Mouse (Mus musculus) midbrain, embryonic 12.5 days (tissue): Measurements from ENCODE around the gene Rnf168. TPM values are rescaled to one million over a fixed set of nuclear protein-coding genes. Genes with fewer than 3 reads are reported as not detected.
A peak's percentile ranks its signal among the peaks of the same experiment; 100 is the strongest.
"Not testable (repeated sequence)": the region's sequence is repeated elsewhere in the genome, so short reads cannot be mapped to it uniquely, and the experiment has no call there.

Source experiments
- ATAC-seq: fragments of 200-750 bp; cut with Nextera tagmentation; 2 replicates; pipeline ENCODE4 v1.8.0; 2017; ENCODE audit warnings: low read depth, moderate TSS enrichment, moderate library complexity; ENCODE audit not compliant: low FRiP score
- H3K27ac ChIP-seq: fragments of 300-500 bp; sonication (generic); replicated peaks from 2 replicates; pipeline ENCODE4 v1.5.1; 2016; ENCODE audit warnings: mild to moderate bottlenecking
- H3K27me3 ChIP-seq: fragments of 300-500 bp; sonication (generic); 2 replicates; pipeline ENCODE4 v1.6.1; 2016; ENCODE audit warnings: mild to moderate bottlenecking
- H3K36me3 ChIP-seq: fragments of 300-500 bp; sonication (generic); 2 replicates; pipeline ENCODE4 v1.6.1; 2016
- H3K4me1 ChIP-seq: fragments of 300-500 bp; sonication (generic); 2 replicates; pipeline ENCODE4 v1.6.1; 2016
- H3K4me2 ChIP-seq: fragments of 300-500 bp; sonication (generic); replicated peaks from 2 replicates; pipeline ENCODE4 v1.6.1; 2016; ENCODE audit warnings: mild to moderate bottlenecking, moderate library complexity
- H3K4me3 ChIP-seq: fragments of 300-500 bp; sonication (generic); 2 replicates; pipeline ENCODE4 v1.5.1; 2016; ENCODE audit warnings: mild to moderate bottlenecking
- H3K9ac ChIP-seq: fragments of 300-500 bp; sonication (generic); replicated peaks from 2 replicates; pipeline ENCODE4 v1.6.1; 2016; ENCODE audit warnings: mild to moderate bottlenecking, moderate library complexity
- H3K9me3 ChIP-seq: fragments of 300-500 bp; sonication (generic); 2 replicates; pipeline ENCODE4 v1.6.1; 2016; ENCODE audit warnings: mild to moderate bottlenecking
- WGBS: fragments of 180-500 bp; shearing (Covaris S2); methylation state at CpG from one replicate; pipeline ENCODE4 v1.1.7; 2016; 5-methylcytosine and 5-hydroxymethylcytosine counted together
- polyA plus RNA-seq: library from polyadenylated mRNA; unstranded; fragments of >200 nt; fragmentation: Nextera tagmentation; extraction: Ambion mirVana; gene quantifications from 2 replicates; pipeline ENCODE4 v1.2.1, GENCODE M21; 2016

The Rnf168 gene
- polyA plus RNA-seq, 1 experiment from 2014 or later: 37.4 TPM

DNA sequence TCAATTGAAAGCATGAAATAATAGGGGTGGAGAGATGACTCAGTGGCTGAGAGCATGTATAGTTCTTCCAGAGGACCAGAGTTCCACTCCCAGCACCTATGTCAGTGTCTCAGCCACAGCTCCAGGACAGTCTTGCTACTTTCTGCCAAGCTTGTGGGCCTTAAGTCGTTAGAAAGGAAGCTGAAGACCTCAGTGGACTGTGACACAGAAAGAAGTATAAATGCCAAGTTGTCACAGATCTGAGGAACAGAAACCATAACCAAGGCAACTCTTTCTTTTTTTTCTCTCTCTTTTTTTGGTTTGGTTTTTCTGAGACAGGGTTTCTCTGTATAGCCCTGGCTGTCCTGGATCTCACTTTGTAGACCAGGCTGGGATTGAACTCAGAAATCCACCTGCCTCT, 1.4 kb upstream of the Rnf168 start:
- Histone ChIP-seq H3K4me3 (no peak overlapping the region), H3K4me2 (no peak overlapping the region), H3K27me3 (no peaks in the 10 kb centered on the region), H3K9me3 (no peaks in the 10 kb centered on the region), H3K27ac (no peak overlapping the region), H3K4me1 (peaks cover 23% of the 10 kb centered on the region), H3K36me3 (peaks cover 8% of the 10 kb centered on the region), H3K9ac (no peak overlapping the region)
- 81% methylated on average over 1 of the region's 1 CpGs for WGBS
- no peak for ATAC-seq

DNA sequence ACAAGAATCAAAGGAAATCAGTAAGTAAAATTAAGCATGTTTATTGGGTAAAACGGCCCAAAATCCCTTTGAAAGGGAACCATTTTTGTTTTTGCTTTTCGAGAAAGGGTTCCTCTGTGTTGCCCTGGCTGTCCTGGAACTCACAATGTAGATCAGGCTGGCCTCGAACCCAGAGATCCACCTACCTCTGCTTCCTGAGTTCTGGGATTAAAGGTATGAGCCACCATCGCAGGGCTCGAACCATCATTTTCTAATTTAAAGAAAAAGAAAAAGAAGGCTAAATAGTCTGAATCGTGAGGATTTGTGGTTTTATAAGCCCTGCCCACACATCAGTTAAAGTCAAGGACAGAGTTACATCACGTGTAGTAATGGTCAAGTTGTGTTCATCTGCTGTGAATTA, 1.1 kb downstream of the Rnf168 start:
- WGBS: 64% methylated on average over 7 of the region's 7 CpGs
- H3K9ac ChIP-seq: peak overlapping the region; percentile 85
- peak overlapping the region; percentile 94 for H3K27ac ChIP-seq
- H3K4me1 ChIP-seq: peaks cover 32% of the 10 kb centered on the region
- no peaks in the 10 kb centered on the region for H3K27me3 ChIP-seq
- H3K36me3 ChIP-seq: peaks cover 21% of the 10 kb centered on the region
- H3K9me3 ChIP-seq: no peaks in the 10 kb centered on the region
- H3K4me2 ChIP-seq: peak overlapping the region; percentile 71
- ATAC-seq: no peak
- H3K4me3 ChIP-seq: peak overlapping the region; percentile 89

DNA sequence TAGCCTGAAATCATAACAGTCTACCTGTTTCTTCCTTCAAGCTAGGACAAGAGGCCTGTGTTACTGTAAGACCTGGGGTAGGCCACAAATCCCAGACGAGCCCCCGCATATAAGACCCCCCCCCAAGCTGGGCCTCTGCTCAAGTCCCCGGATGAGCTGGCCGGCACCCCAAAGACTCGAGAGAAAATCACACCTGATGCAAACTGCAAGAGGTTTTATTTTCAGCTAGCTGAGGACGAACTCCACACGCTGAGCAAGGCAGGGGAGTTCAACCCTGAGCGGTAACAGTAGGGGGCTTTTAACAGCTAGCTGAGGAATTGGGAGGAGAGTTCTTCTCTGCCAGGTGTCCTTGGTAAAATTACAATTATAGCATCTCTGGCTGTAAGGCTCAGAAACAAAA, 3.0 kb downstream of the Rnf168 start:
- no peak overlapping the region for H3K9ac ChIP-seq
- no peak for ATAC-seq
- H3K36me3 ChIP-seq: peaks cover 39% of the 10 kb centered on the region
- WGBS: 95% methylated on average over 8 of the region's 8 CpGs
- peak overlapping the region; percentile 34 for H3K4me2 ChIP-seq
- H3K27me3 ChIP-seq: no peaks in the 10 kb centered on the region
- peaks cover 32% of the 10 kb centered on the region for H3K4me1 ChIP-seq
- H3K9me3 ChIP-seq: no peaks in the 10 kb centered on the region
- peak overlapping the region; percentile 18 for H3K4me3 ChIP-seq
- no peak overlapping the region for H3K27ac ChIP-seq

DNA sequence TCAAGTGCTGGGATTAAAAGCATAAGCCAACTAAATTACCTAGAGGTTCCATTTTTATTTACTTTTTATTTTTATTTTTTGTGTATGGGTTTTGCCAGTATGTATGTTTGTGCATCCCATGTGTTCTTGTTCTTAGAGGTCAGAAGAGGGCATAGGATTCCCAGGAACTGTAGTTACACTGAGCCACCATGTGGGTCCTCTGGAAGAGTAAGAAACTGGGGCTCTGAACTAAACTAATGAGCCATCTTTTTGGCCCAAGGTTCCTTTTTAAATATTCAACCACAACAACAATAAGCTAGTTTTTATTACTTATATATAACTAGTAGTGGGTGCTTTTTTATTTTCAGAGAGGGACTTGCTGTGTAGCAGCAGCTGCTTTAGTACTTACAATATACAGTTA, 5.3 kb downstream of the Rnf168 start:
- ATAC-seq: no peak
- peaks cover 28% of the 10 kb centered on the region for H3K4me1 ChIP-seq
- no peak overlapping the region for H3K4me2 ChIP-seq
- no peak overlapping the region for H3K4me3 ChIP-seq
- peaks cover 59% of the 10 kb centered on the region for H3K36me3 ChIP-seq
- no peak overlapping the region for H3K27ac ChIP-seq
- H3K9ac ChIP-seq: no peak overlapping the region
- H3K9me3 ChIP-seq: no peaks in the 10 kb centered on the region
- H3K27me3 ChIP-seq: no peaks in the 10 kb centered on the region

DNA sequence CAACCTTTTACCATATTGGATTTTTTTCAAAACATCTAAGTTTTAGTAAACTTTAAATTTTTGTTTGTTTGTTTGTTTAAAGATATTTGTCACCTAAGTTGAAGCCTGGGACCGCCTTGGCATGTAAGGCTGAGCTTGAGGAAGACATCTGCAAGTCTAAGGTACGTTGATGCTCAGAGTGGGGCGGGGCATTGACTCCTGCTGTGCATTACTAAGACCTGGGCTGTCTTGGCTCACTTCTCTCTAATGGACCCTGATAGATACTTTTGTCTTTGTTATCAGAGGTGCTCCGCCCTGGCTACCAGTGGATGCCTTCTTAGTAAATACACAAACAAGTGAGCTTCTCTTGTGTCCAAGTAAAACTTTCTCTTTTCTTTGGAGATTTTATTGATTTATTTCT, 14.6 kb downstream of the Rnf168 start:
- Histone ChIP-seq H3K27me3 (no peaks in the 10 kb centered on the region), H3K4me2 (no peak overlapping the region), H3K4me3 (no peak overlapping the region), H3K27ac (no peak overlapping the region), H3K36me3 (peaks cover 58% of the 10 kb centered on the region), H3K9me3 (no peaks in the 10 kb centered on the region), H3K4me1 (no peaks in the 10 kb centered on the region), H3K9ac (no peak overlapping the region)
- WGBS: 97% methylated on average over 4 of the region's 4 CpGs
- ATAC-seq: no peak

DNA sequence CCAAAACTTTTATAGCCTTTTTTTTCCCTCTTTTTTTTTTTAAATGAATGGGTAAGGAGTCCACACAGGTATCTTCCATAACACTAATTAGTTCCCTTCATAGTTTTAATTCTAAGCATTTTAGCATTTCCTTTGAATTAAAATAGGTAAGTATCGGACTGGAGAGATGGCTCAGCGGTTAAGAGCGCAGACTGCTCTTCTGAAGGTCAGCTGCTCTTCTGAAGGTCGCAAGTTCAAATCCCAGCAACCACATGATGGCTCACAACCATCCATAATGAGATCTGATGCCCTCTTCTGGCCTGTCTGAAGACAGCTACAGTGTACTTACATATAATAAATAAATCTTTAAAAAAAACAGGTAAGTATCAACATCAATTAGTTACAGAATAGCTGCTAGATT, 22.4 kb downstream of the Rnf168 start:
- ATAC-seq, H3K9me3 ChIP-seq, H3K4me2 ChIP-seq, H3K27ac ChIP-seq, H3K9ac ChIP-seq, H3K27me3 ChIP-seq, H3K4me3 ChIP-seq, H3K4me1 ChIP-seq: not testable (repeated sequence)
- H3K36me3 ChIP-seq: peaks cover 44% of the 10 kb centered on the region
- 95% methylated on average over 4 of the region's 4 CpGs for WGBS

DNA sequence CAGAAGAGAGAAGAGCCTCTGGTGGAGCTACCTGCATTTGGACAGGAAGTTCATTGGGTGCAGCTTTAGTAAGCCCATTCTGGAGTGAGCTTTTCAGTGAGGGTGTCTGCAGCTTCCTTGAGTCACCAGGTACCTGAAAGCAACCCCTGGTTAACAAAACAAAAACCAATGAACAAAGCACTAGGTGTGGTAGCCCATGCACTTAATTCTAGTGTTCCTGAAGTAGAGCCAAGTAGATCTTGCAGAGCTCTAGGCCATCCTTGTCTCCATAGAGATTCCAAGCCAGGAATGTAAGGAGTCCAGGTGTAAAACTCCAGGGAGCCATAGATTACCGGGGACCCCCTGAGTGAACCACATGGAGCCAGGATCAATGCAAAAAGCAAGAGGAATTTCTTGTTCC, 25.8 kb downstream of the Rnf168 start:
- no peak overlapping the region for H3K9ac ChIP-seq
- H3K9me3 ChIP-seq: no peaks in the 10 kb centered on the region
- no peak overlapping the region for H3K4me2 ChIP-seq
- H3K4me1 ChIP-seq: no peaks in the 10 kb centered on the region
- no peak for ATAC-seq
- WGBS: 50% methylated on average over 1 of the region's 1 CpGs
- peaks cover 21% of the 10 kb centered on the region for H3K36me3 ChIP-seq
- no peaks in the 10 kb centered on the region for H3K27me3 ChIP-seq
- H3K27ac ChIP-seq: no peak overlapping the region
- no peak overlapping the region for H3K4me3 ChIP-seq

DNA sequence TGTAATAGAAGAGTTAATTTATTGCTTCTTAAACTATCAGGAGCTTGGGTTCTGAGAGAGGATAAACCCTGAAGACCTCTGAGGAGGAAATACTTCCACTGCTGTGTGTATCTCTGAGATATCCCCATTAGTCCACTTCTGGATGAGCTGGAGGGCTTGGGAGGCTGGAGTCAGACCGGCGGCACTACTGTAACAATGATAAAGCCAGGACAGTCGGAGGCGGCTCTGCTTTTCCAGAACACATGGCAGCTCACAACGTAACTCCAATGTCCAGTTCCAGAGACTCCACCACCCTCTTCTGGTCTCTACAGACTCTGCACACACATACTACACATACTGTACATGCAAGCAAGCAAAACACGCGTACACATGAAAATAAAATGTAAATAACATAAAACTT, 26.6 kb downstream of the Rnf168 start:
- Histone ChIP-seq H3K4me3 (no peak overlapping the region), H3K27ac (no peak overlapping the region), H3K27me3 (no peaks in the 10 kb centered on the region), H3K4me1 (no peaks in the 10 kb centered on the region), H3K4me2 (no peak overlapping the region), H3K36me3 (peaks cover 13% of the 10 kb centered on the region), H3K9me3 (no peaks in the 10 kb centered on the region), H3K9ac (no peak overlapping the region)
- WGBS: 94% methylated on average over 7 of the region's 7 CpGs
- no peak for ATAC-seq

DNA sequence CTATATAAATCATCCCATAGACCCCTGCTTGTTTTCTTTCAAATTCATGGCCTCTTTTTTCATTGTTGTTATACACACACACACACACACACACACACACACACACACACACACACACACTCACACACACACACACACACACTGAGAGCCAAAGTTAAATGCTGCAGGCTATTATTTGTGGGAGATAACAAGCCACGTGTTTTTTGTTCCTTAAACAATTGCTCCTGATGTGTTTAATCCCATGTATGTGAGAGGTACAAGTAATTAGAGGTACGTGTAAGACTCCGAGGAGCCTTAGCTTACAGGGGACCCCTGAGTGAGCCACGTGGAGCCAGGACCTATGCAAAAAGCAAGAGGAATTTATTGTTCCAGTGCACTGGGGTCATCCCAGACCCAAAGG, 34.7 kb downstream of the Rnf168 start:
- no peaks in the 10 kb centered on the region for H3K4me1 ChIP-seq
- no peak overlapping the region for H3K4me3 ChIP-seq
- 81% methylated on average over 4 of the region's 4 CpGs for WGBS
- no peaks in the 10 kb centered on the region for H3K9me3 ChIP-seq
- no peak overlapping the region for H3K4me2 ChIP-seq
- H3K27me3 ChIP-seq: no peaks in the 10 kb centered on the region
- H3K36me3 ChIP-seq: no peaks in the 10 kb centered on the region
- no peak overlapping the region for H3K9ac ChIP-seq
- ATAC-seq: no peak
- H3K27ac ChIP-seq: no peak overlapping the region

DNA sequence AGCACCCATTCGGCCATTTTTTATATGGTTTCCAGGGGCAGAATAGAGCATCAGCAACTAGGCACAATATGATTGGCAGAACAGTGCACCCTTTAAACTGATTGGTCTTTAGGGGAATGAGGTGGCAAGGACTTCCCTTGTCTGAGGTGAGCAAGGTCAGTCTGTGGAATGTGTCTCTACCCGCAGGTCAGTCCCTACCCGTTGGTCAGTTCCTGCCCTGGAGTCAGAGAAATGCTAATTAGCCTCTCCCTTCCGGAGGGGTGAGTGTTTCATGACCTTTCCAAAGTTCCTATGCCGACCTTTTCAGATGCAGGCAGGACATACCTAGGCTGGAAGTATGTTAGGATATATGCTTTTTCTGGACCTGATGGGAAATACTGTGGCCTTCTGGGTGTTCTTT, 35.1 kb downstream of the Rnf168 start:
- no peak for ATAC-seq
- H3K36me3 ChIP-seq: no peaks in the 10 kb centered on the region
- no peak overlapping the region for H3K4me3 ChIP-seq
- H3K27me3 ChIP-seq: no peaks in the 10 kb centered on the region
- H3K27ac ChIP-seq: no peak overlapping the region
- no peak overlapping the region for H3K9ac ChIP-seq
- no peaks in the 10 kb centered on the region for H3K9me3 ChIP-seq
- WGBS: 63% methylated on average over 5 of the region's 5 CpGs
- no peaks in the 10 kb centered on the region for H3K4me1 ChIP-seq
- H3K4me2 ChIP-seq: no peak overlapping the region

DNA sequence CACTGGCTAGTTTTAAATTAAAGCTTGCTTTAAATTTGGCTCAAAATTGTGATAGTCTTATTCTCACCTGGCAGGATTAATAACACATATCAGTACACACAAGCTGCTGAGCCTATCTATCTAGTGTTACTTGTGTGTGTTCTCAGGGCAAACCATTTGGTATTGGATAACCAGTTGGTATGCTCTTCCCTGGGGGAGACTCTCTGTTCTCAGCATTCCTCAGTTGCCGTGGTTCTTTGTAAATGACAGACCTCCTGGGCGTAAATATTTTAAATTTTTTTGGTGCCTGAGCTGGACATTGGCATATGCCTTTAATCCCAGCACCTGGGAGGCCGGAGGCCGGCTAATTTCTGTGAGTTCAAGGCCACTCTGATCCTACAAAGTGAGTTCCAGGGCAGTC, 35.6 kb downstream of the Rnf168 start:
- no peaks in the 10 kb centered on the region for H3K9me3 ChIP-seq
- no peaks in the 10 kb centered on the region for H3K4me1 ChIP-seq
- 76% methylated on average over 4 of the region's 4 CpGs for WGBS
- H3K4me3 ChIP-seq: no peak overlapping the region
- no peak for ATAC-seq
- no peak overlapping the region for H3K9ac ChIP-seq
- no peak overlapping the region for H3K4me2 ChIP-seq
- H3K27ac ChIP-seq: peak overlapping the region; percentile 54
- H3K27me3 ChIP-seq: no peaks in the 10 kb centered on the region
- H3K36me3 ChIP-seq: no peaks in the 10 kb centered on the region

DNA sequence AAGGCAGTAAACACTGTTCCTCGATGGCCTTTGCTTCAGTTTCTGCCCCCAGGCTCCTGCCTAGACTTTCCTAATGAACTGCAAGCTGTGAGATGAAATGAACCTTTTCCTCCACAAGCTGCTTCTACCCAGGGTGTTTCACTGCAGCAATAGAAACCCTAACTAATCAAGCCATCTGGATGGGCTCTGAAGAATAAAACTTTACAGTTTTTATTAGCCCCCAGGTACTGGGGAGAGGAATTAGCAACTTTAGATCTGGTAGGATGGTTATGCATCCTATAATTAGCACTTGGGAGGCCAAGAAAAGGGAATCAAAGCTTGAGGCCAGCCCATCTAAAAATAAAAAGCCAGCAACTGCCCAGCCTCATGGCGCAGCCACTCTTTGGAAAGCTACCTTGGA, 39.3 kb downstream of the Rnf168 start:
- Histone ChIP-seq H3K4me1 (no peaks in the 10 kb centered on the region), H3K27me3 (no peaks in the 10 kb centered on the region), H3K9me3 (no peaks in the 10 kb centered on the region), H3K4me3 (no peak overlapping the region), H3K9ac (no peak overlapping the region), H3K4me2 (no peak overlapping the region), H3K27ac (no peak overlapping the region), H3K36me3 (no peaks in the 10 kb centered on the region)
- 87% methylated on average over 2 of the region's 2 CpGs for WGBS
- no peak for ATAC-seq

DNA sequence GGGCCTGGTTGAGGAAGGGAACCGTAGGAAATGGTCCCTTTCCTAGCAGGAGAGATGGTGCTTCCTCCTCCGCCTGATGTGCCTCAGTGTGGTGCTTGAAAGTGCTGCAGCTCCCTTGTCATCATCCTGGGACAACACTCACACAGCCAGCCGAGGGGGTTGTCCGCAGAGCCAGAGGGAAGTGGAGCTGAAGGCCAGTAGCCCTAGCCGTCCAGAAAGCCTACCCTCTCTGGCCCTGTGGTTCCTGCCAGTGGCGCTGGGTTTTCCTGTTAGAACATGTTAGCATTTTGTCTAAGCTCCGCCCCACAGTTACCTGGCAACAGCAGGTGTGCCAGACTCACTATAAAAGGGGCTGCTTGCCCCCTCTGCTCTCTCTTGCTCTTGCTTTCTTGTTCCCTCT, 46.7 kb downstream of the Rnf168 start:
- no peak overlapping the region for H3K27ac ChIP-seq
- no peak overlapping the region for H3K4me3 ChIP-seq
- no peaks in the 10 kb centered on the region for H3K4me1 ChIP-seq
- WGBS: 46% methylated on average over 7 of the region's 7 CpGs
- H3K9me3 ChIP-seq: no peaks in the 10 kb centered on the region
- H3K27me3 ChIP-seq: no peaks in the 10 kb centered on the region
- H3K4me2 ChIP-seq: no peak overlapping the region
- ATAC-seq: no peak
- no peaks in the 10 kb centered on the region for H3K36me3 ChIP-seq
- H3K9ac ChIP-seq: no peak overlapping the region
